Mouse (Mus musculus) thymus, postnatal 4 days (tissue): ENCODE measurements at regions not wholly inside any gene's neighbourhood (a gene's known extent, or its start where the extent isn't known, plus 50 kb on each side); places are given as distances from the start of the nearest gene placed in this dataset.

Experiments used
- DNase-seq: peaks from one replicate; pipeline ENCODE4 v3.0.0; 2021

- no peak for DNase-seq
Observed at GRCm38 (mm10) chr10:17478761-17479632, 244.0 kb upstream of the Cited2 start.

GRCm38 (mm10) chr10:17482751-17483150 lies 240.3 kb upstream of the Cited2 start:
- DNase-seq: no peak

GRCm38 (mm10) chr10:17485049-17485449 lies 238.0 kb upstream of the Cited2 start:
- DNase-seq: no peak

- DNase-seq: no peak
Observed at GRCm38 (mm10) chr10:17485515-17485914, 237.5 kb upstream of the Cited2 start.

DNA sequence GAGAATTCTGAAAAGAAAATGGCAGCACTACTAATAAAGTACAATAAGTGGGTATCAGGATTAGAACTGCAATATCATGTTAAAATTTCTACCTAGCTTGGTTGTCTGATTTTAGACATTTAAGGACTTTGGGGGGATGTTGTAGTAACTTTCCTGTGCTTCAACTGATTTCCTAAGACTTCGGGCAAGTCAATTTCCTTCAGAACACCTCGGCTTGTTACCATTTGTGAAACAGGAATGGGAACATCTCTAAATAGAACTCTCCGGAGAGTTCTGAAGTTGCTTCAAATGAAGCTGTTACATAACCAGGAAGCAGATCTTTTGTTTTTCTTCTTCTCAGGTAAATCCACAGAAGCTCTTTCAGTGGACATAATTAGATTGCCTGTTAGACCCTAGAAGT lies 237.0 kb upstream of the Cited2 start:
- no peak for DNase-seq

- no peak for DNase-seq
Observed at GRCm38 (mm10) chr10:17487460-17487859, 235.6 kb upstream of the Cited2 start.

- DNase-seq: no peak
Observed at GRCm38 (mm10) chr10:17491611-17492305, 231.3 kb upstream of the Cited2 start.

GRCm38 (mm10) chr10:17493137-17493536 lies 229.9 kb upstream of the Cited2 start:
- DNase-seq: no peak

DNA sequence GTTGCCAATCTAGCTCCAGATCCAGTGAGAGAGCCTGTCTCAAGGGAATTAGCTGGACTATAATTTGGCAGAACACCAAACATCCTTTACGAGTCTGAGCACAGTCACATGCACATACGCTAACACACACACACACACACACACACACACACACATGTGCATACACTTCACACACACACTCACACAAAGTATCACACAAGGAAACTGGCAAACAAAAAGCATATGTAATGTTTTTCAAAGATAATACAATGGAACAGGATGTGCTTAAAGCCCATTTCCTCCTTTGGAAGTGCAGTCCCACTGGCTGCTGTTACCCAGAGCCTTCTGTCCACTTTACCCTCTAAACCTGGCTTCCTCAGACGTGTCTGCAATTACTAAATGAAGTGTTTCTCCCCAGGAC lies 226.2 kb upstream of the Cited2 start:
- DNase-seq: no peak

DNA sequence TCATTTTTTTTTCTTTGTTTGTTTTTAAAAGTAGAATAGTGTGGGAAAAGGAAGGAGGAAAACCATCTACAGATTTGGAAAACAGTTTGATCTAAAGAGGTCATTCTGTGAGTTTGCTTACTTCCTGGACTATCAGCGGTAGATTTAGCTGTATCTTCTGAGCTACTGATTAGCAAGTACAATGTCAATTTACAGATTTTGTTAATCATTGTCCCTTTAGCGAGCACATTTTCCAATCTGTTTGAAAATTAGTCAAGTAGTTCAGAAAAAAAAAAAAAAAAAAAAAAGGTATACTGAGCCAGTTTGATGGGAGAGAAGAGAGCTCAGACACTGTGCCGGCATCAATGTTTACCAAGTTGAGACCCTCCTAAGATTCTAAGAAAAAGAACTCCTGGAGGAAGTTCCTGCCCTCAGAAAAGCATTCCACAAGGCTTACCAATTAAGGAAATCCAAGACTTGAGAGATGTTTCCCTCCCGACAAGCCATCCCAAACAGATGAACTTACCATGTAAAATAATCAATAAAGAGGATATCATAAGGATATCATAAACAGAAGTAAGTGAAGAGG lies 212.3 kb upstream of the Cited2 start:
- DNase-seq: no peak

GRCm38 (mm10) chr10:17511779-17512335 lies 211.2 kb upstream of the Cited2 start:
- no peak for DNase-seq

- DNase-seq: no peak
Observed at GRCm38 (mm10) chr10:17512487-17512886, 210.5 kb upstream of the Cited2 start.

GRCm38 (mm10) chr10:17513756-17514155 lies 209.3 kb upstream of the Cited2 start:
- DNase-seq: no peak

DNA sequence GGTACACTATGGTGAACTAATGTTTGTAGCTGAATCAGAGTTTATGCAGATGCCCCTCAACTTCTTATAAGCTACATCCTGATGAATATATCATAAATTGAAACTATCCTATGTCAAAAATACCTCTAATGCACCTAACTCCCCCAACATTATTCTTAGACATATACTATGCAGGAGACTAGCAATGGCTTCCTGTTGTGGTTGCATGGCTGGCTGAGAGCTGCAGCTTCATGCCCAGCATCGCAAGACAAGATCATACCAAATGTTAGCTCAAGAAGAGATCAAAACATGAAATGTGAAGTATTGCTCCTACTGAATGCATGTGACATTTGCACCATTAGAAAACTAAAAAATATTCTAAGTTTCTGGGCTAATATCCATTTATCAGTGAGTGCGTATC lies 206.9 kb upstream of the Cited2 start:
- DNase-seq: no peak

DNA sequence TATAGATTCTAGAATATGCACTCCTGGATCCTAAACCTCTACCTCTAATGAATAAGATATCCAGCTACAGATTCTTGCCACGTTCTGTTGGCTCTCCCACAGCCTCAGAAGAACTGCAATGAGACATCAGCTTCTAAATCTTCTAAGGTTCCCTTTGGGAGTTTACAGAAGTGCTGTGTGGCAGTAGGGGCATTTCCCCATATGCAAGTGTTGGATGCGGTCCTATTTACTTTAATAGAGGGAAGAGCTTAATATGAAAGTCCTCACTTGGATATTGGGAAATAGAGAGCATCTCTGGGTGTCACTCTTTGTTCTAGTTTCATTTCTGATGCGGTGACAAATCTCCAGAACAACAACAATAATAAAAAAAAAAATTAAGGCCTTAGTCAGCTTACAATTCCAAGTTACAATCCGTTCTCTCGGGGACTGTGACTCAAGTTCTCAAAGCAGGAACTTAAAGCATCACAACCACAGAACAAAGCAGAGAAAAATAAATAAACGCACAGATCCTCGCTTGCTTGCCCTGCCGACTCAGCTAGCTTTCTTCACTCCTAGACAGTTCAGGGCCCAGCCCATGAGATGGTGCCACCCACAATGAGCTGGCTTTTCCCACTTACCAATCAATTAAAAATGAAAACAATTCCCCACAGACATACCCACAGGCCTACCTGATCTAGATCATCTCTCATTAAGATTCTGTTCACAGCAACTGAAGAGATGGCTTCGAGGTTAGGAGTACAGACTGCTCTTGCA lies 204.4 kb upstream of the Cited2 start:
- no peak for DNase-seq

DNA sequence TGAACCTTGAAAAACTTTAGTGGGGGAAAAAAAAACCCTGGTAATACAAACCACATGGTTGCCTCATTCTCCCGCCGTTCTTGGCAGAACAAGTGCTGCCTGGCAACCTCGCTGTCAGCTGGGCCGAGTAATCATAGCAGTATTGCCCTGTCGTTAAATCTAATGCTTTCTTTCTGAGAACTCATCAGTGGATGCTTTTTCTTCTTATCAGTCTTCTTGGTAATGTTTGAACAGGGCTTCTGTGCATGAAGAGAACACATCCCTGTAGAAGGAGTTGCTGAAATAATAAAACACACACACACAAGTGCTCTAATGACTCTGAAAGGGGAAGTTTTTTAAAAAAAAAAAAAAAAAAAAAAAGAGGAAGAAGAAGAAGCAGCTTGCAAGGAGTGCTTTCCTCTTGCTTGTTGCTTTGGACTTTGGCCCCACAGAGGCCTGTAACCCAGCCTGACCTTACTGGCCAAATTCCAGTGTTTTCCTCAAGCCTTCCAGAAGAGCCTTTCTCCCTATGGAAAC lies 200.9 kb upstream of the Cited2 start:
- DNase-seq: no peak

DNA sequence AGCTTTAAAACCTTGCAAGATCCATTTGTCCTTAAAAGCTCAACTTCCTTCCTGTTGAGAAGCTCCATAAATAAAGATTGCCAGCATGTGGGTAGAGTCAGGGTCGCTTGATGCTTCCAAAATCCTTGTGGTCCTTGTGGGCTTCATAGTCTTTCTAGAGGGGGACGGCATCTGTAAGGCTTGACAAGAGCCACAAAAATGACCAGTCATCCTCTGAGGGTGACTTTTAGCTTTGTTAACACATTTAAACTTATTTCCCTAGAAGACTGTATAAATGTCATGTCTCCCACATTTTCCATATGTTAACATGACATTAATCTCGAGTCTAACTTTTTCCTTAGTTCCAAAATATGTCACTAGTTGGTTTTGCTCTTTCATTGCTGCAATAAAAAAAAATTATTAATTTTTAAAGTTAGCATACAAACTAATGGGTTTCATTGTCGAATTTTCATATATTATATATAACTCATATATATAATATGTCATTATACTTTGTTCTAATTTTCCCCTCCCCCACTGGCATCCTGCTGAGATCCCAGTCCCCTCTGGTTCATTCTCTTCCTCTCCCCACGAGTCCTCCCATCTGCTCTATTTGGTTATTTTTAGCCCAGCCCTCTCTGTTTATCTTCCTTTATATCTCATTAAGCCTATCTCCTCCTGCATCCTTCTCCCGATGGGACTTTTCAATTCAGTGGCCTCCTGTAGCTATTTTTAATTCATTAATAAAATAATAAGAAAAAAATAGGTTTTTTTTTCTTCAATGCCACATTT lies 199.3 kb upstream of the Cited2 start:
- DNase-seq: no peak

GRCm38 (mm10) chr10:17527151-17527737 lies 195.8 kb upstream of the Cited2 start:
- no peak for DNase-seq

DNA sequence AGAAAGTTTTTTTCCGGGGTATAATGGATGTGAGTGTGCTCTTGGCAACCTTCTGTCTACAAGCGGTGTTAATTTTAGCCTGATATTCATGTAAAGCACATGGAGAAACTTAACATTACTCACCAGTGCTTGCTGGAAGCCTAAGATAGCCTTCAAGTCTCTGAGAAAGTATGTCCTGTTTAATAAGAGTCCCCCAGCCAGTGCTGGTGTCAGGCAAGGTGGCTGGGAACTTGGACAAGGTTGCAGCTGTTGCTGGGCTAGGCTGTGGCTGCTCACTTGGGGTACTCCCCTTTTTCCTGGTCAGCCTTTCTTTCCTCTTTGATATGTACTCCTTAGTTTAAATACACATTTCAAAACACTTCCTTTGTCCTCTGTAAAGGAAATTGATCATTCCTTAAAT lies 194.9 kb upstream of the Cited2 start:
- DNase-seq: no peak

DNA sequence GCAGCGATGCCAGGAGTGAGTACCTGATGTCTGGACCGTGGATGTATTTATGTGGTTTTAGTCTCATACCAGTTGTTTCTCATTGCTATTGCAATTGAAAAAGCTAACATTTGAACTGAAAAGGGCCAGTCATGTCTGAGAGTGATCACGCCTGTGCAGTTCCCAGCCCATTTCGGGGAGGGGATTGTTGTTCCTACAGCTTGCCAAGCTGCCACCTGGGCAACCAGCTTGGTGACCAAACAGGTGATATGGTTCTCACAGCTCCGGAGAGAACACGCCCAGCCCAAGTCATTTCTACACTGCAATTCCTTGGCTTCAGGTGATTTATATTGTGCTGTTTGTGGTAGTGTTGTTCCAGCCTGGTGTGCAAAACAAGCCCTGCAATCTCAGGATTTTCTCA lies 194.2 kb upstream of the Cited2 start:
- DNase-seq: no peak

- DNase-seq: no peak
Observed at GRCm38 (mm10) chr10:17529851-17530509, 193.0 kb upstream of the Cited2 start.
